Mouse (Mus musculus) embryonic facial prominence, embryonic 10.5 days (tissue): Measurements from ENCODE around the gene Znrf2. TPM values are rescaled to one million over a fixed set of nuclear protein-coding genes. Genes with fewer than 3 reads are reported as not detected.

Source experiments
- DNase-seq: peaks from one replicate; pipeline ENCODE4 v3.0.0-alpha.2; 2017; ENCODE audit warnings: low spot score
- H3K27ac ChIP-seq: fragments of 300-500 bp; sonication (generic); replicated peaks from 2 replicates; pipeline ENCODE4 v1.5.1; 2016; ENCODE audit warnings: mild to moderate bottlenecking
- H3K27me3 ChIP-seq: fragments of 300-500 bp; sonication (generic); replicated peaks from 2 replicates; pipeline ENCODE4 v1.6.1; 2016; ENCODE audit warnings: low read depth, mild to moderate bottlenecking; ENCODE audit not compliant: poor library complexity, severe bottlenecking
- H3K36me3 ChIP-seq: fragments of 300-500 bp; sonication (generic); replicated peaks from 2 replicates; pipeline ENCODE4 v1.6.1; 2016; ENCODE audit warnings: mild to moderate bottlenecking, moderate library complexity
- H3K4me1 ChIP-seq: fragments of 300-500 bp; sonication (generic); 2 replicates; pipeline ENCODE4 v1.6.1; 2016
- H3K4me3 ChIP-seq: fragments of 300-500 bp; sonication (generic); 2 replicates; pipeline ENCODE4 v1.5.1; 2016; ENCODE audit warnings: mild to moderate bottlenecking, moderate library complexity
- H3K9me3 ChIP-seq: fragments of 300-500 bp; sonication (generic); 2 replicates; pipeline ENCODE4 v1.6.1; 2016; ENCODE audit warnings: mild to moderate bottlenecking
- WGBS: fragments of 180-500 bp; shearing (Covaris S2); methylation state at CpG from one replicate; pipeline ENCODE4 v1.1.7; 2016; 5-methylcytosine and 5-hydroxymethylcytosine counted together
- polyA plus RNA-seq: library from polyadenylated mRNA; unstranded; fragments of >200 nt; fragmentation: Nextera tagmentation; extraction: Ambion mirVana; gene quantifications from 2 replicates; pipeline ENCODE4 v1.2.1, GENCODE M21; 2016

Znrf2 gene
- 1.8 and 2.5 TPM in 2 replicates for polyA plus RNA-seq

GRCm38 (mm10) chr6:54816388-54817065, at the start of gene Znrf2:
Znrf2 (plus strand) TSS chr6:54816916.
- H3K4me1 ChIP-seq, result peaks cover 37% of the 10 kb centered on the region
- H3K4me3 ChIP-seq, result peak within 1 kb of the TSS; percentile 81
- DNase-seq, result peak; percentile 99
- H3K36me3 ChIP-seq, result no peaks in the 10 kb centered on the region
- H3K27ac ChIP-seq, result peak within 1 kb of the TSS; percentile 92
- no peaks in the 10 kb centered on the region for H3K9me3 ChIP-seq
- no peaks in the 10 kb centered on the region; the same call in 1 of the 2 replicates for H3K27me3 ChIP-seq
- under 1% methylated on average over 88 of the region's 88 CpGs for WGBS

DNA sequence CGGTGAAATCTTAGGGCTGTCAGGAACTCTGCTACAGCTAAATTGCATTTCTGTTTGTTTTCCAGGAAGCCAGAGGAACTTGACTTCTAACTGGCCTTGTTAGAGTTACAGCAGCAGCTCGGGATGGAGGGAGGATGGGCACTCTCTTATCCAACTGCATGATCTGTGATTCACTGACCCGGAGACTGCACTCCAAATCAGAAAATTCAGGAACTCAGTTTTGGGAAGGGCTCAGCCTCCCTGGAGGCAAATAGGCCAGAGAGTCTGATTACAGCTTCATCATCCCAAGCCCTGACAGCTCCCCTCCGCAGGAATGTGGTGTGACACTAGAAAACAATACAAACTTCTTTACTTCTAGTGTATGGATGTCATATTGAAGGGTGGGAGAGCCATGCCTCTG, 49.0 kb upstream of the Znrf2 start:
- 35% methylated on average over 4 of the region's 4 CpGs for WGBS
- no peak overlapping the region for H3K27ac ChIP-seq
- peaks cover 3% of the 10 kb centered on the region; the same call in 1 of the 2 replicates for H3K27me3 ChIP-seq
- peak; percentile 23 for DNase-seq
- no peaks in the 10 kb centered on the region for H3K9me3 ChIP-seq
- peaks cover 13% of the 10 kb centered on the region for H3K4me1 ChIP-seq
- H3K36me3 ChIP-seq, result no peaks in the 10 kb centered on the region
- no peak overlapping the region for H3K4me3 ChIP-seq

DNA sequence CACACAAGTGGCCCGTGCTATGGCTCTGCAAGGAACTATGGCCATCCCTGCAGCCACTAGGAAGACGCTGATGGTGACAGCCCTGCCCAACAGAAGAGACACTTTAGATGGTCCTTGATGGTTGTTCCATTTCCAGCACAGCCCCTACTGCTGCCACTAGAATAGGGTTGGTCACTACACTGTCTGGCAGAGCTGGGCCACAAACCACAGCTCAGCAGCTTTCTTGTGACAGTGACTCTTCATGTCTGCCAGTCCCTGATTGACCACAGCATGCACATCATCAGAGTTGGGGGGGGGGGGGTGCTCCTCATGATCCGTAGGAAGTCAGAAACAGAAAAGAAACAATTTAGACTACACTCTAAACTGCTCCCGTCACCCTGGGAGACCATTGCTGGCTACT, 46.0 kb upstream of the Znrf2 start:
- DNase-seq, result no peak
- WGBS, result 77% methylated on average over 4 of the region's 4 CpGs

DNA sequence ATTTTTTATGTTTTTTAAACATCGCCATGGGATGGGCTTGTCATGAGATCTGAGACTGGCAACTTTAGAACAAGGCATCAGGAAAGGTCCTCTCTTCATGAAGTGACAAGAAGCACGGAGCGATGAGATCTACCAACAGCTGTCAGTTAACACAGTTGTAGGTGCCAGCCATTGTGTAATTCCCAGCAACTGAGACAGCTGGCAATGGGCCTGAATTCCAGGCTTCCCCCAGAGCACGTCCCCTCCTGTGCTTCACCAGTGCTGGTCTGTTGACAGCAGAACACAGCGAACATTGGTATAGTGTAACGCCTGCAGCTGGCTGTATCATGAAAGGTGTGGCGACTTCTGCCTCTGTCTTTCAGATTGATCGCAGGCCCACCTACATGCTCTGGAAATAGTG, 45.5 kb upstream of the Znrf2 start:
- Histone ChIP-seq H3K27ac (no peak overlapping the region), H3K4me1 (peaks cover 13% of the 10 kb centered on the region), H3K36me3 (no peaks in the 10 kb centered on the region), H3K9me3 (no peaks in the 10 kb centered on the region), H3K27me3 (no peaks in the 10 kb centered on the region), H3K4me3 (no peak overlapping the region)
- 85% methylated on average over 8 of the region's 8 CpGs for WGBS
- DNase-seq, result no peak

More for the DNA sequence above, 46.0 kb upstream of the Znrf2 start:
- Histone ChIP-seq H3K27me3 (no peaks in the 10 kb centered on the region), H3K4me3 (no peak overlapping the region), H3K9me3 (no peaks in the 10 kb centered on the region), H3K36me3 (no peaks in the 10 kb centered on the region), H3K27ac (no peak overlapping the region), H3K4me1 (peaks cover 13% of the 10 kb centered on the region)

DNA sequence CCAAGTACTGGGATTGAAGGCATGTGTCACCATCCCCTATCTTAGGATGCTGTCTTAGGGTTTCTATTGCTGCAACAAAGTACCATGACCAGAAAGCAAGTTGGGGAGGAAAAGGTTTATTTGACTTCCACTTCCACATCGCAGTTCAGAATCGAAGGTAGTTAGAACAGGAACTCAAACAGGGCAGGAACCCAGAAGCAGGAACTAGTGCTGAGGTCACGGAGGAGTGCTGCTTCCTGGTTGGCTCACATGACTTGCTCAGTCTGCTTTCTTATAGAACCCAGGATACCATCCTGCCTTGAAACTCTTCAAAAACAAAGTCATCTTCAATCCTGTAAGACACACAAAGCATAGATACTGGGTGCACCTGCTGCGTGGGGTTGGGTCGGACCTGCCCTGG, 44.6 kb upstream of the Znrf2 start:
- DNase-seq, result no peak
- 89% methylated on average over 5 of the region's 5 CpGs for WGBS
- Histone ChIP-seq H3K9me3 (no peaks in the 10 kb centered on the region), H3K4me3 (no peak overlapping the region), H3K4me1 (peaks cover 13% of the 10 kb centered on the region), H3K36me3 (no peaks in the 10 kb centered on the region), H3K27me3 (no peaks in the 10 kb centered on the region), H3K27ac (no peak overlapping the region)

GRCm38 (mm10) chr6:54775739-54776138, 41.0 kb upstream of the Znrf2 start:
- Histone ChIP-seq H3K4me1 (peaks cover 5% of the 10 kb centered on the region), H3K4me3 (no peak overlapping the region)

DNA sequence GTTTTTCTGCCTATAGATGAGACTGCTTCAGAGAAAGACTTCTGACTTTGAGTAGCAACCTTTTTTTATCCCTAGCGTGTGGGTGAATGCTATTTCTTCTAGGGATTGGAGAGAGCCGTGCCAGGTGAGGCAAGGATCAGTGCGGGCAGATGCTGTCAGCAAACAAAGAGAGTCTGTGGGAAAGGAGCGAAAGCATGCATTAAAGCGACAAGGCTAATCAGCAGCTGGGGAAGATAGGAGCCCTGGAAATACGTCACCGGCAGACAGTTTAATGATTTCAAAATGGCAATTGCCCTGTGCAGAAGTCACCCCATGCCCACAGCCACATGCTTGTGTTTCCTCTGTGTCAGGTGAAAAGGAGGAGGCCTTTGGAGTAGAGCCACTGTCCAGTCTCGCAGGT, 39.1 kb upstream of the Znrf2 start:
- H3K9me3 ChIP-seq, result no peaks in the 10 kb centered on the region
- no peaks in the 10 kb centered on the region for H3K27me3 ChIP-seq
- peaks cover 7% of the 10 kb centered on the region for H3K4me1 ChIP-seq
- H3K27ac ChIP-seq, result 0 out of 2 replicates have a peak overlapping the region, but pooled peaks have one; percentile 54
- H3K36me3 ChIP-seq, result no peaks in the 10 kb centered on the region
- no peak for DNase-seq
- 46% methylated on average over 8 of the region's 8 CpGs for WGBS
- H3K4me3 ChIP-seq, result no peak overlapping the region

More at GRCm38 (mm10) chr6:54775739-54776138, 41.0 kb upstream of the Znrf2 start:
- no peaks in the 10 kb centered on the region for H3K9me3 ChIP-seq
- DNase-seq, result no peak
- H3K27ac ChIP-seq, result no peak overlapping the region
- H3K36me3 ChIP-seq, result no peaks in the 10 kb centered on the region
- no peaks in the 10 kb centered on the region for H3K27me3 ChIP-seq

GRCm38 (mm10) chr6:54779968-54780367, 36.7 kb upstream of the Znrf2 start:
- no peak overlapping the region for H3K4me3 ChIP-seq
- H3K27ac ChIP-seq, result no peak overlapping the region
- no peaks in the 10 kb centered on the region for H3K27me3 ChIP-seq
- H3K4me1 ChIP-seq, result peaks cover 8% of the 10 kb centered on the region
- H3K9me3 ChIP-seq, result no peaks in the 10 kb centered on the region
- no peaks in the 10 kb centered on the region for H3K36me3 ChIP-seq
- 91% methylated on average over 5 of the region's 5 CpGs for whole genome bisulfite sequencing
- DNase-seq, result no peak

DNA sequence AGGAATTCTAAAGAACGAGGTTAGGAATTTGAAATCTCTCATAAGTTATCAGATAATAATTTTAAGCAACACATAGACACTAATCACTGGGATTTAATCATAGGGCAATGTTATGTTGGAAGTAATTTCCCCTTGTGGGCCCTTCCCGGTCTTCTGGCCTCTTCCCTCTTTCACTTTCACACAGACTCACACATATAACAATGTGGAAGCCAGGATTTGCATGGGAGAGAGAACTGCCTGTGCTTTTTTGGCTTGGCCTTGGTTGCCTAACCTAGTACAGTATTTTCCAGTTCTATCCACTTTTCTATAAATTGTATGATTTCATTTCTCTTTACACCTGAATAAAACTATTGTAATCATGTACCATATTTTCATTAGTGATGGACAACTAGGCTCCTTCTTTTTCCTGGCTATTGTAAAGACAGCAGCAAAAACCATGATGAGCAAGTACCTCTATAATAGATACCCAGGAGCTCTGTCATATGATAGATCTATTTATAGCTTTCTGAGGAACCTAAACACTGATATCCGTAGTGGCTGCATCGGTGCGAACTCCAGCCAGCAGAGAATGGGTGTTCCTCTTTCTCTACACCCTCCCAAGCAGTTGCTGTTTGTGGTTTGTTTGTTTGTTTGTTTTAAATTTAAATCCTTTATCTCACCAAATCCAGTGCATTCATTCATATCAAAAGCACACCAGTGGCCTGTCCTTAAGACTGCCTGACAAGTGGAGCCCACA, 36.0 kb upstream of the Znrf2 start:
- Histone ChIP-seq H3K4me1 (peaks cover 13% of the 10 kb centered on the region), H3K36me3 (no peaks in the 10 kb centered on the region), H3K9me3 (no peaks in the 10 kb centered on the region), H3K4me3 (no peak overlapping the region), H3K27ac (no peak overlapping the region), H3K27me3 (no peaks in the 10 kb centered on the region)
- 85% methylated on average over 5 of the region's 5 CpGs for WGBS
- no peak for DNase-seq

GRCm38 (mm10) chr6:54781881-54782280, 34.8 kb upstream of the Znrf2 start:
- no peaks in the 10 kb centered on the region for H3K36me3 ChIP-seq
- 0 out of 2 replicates have a peak overlapping the region, but pooled peaks have one; percentile 15 for H3K27ac ChIP-seq
- H3K4me1 ChIP-seq, result peaks cover 13% of the 10 kb centered on the region
- no peak overlapping the region for H3K4me3 ChIP-seq
- DNase-seq, result no peak
- no peaks in the 10 kb centered on the region for H3K27me3 ChIP-seq
- H3K9me3 ChIP-seq, result no peaks in the 10 kb centered on the region
- WGBS, result 68% methylated on average over 6 of the region's 6 CpGs

GRCm38 (mm10) chr6:54785098-54785730, 31.5 kb upstream of the Znrf2 start:
- Histone ChIP-seq H3K9me3 (no peaks in the 10 kb centered on the region), H3K27ac (no peak overlapping the region), H3K27me3 (no peaks in the 10 kb centered on the region), H3K4me3 (no peak overlapping the region), H3K4me1 (peaks cover 8% of the 10 kb centered on the region), H3K36me3 (no peaks in the 10 kb centered on the region)
- 48% methylated on average over 5 of the region's 5 CpGs for WGBS
- peak; percentile 54 for DNase-seq

GRCm38 (mm10) chr6:54786766-54787165, 29.9 kb upstream of the Znrf2 start:
- no peaks in the 10 kb centered on the region for H3K36me3 ChIP-seq
- peaks cover 5% of the 10 kb centered on the region for H3K4me1 ChIP-seq
- no peaks in the 10 kb centered on the region for H3K27me3 ChIP-seq
- no peak overlapping the region for H3K27ac ChIP-seq
- DNase-seq, result no peak
- H3K9me3 ChIP-seq, result no peaks in the 10 kb centered on the region
- WGBS, result 90% methylated on average over 5 of the region's 5 CpGs
- H3K4me3 ChIP-seq, result no peak overlapping the region
